Mouse (Mus musculus): ENCODE data around the gene Pold1. TPM values are rescaled to one million over a fixed set of nuclear protein-coding genes. Genes with fewer than 3 reads are reported as not detected.

Gene Pold1
- polyA plus RNA-seq, 2 experiments = 37.5 to 46.7 TPM

GRCm38 (mm10) chr7:44586930-44587329 is 38.3 kb upstream of the Pold1 start:
- no peak overlapping the region for H3K9ac ChIP-seq (replicated peaks)
- DNase-seq (ENCODE audit: low read depth in 3 of 3, low spot score in 3 of 3) (no peak), ATAC-seq (ENCODE audit: insufficient read depth) (no peak)
- no peak overlapping the region for H3K4me3 ChIP-seq (ENCODE audit: insufficient read depth in 1 of 2, low read depth in 2 of 2, low read length in 2 of 2)
- no peaks in the 10 kb centered on the region for H3K36me3 ChIP-seq (replicated peaks; ENCODE audit: control insufficient read depth, insufficient read depth, low read depth)
- H3K9me3 ChIP-seq (ENCODE audit: control insufficient read depth, low read length) = no peaks in the 10 kb centered on the region
- WGBS (ENCODE audit: insufficient replicate concordance) = under 1% methylated on average over 18 of the region's 18 CpGs
- peaks cover 69% of the 10 kb centered on the region for H3K27me3 ChIP-seq (ENCODE audit: control insufficient read depth, insufficient read depth, low read length)
- peaks cover 0 to 1% of the 10 kb centered on the region in 2 experiments; a peak in 1 of 4 replicates for H3K4me1 ChIP-seq (replicated peaks; ENCODE audit: control insufficient read depth in 2 of 2, insufficient read depth in 2 of 2, low read length in 1 of 2)
- H3K27ac ChIP-seq = no peak overlapping the region
- TF ChIP-seq CTCF (IDR thresholded peaks at IDR 0.05; ENCODE audit: low read depth) (no peak), EP300 (IDR thresholded peaks at IDR 0.05; ENCODE audit: low read depth) (no peak)
- no peak overlapping the region for H3K4me2 ChIP-seq (ENCODE audit: low read depth)

- Histone ChIP-seq H3K27ac (no peak overlapping the region), H3K9me3 (ENCODE audit: control insufficient read depth, low read length) (no peaks in the 10 kb centered on the region), H3K27me3 (ENCODE audit: control insufficient read depth, insufficient read depth, low read length) (peaks cover 65% of the 10 kb centered on the region), H3K4me2 (ENCODE audit: low read depth) (no peak overlapping the region), H3K4me1 (replicated peaks; ENCODE audit: control insufficient read depth in 2 of 2, insufficient read depth in 2 of 2, low read length in 1 of 2) (peaks cover 0 to 1% of the 10 kb centered on the region in 2 experiments; a peak in 1 of 4 replicates), H3K4me3 (ENCODE audit: insufficient read depth in 1 of 2, low read depth in 2 of 2, low read length in 2 of 2) (no peak overlapping the region), H3K36me3 (replicated peaks; ENCODE audit: control insufficient read depth, insufficient read depth, low read depth) (no peaks in the 10 kb centered on the region), H3K9ac (replicated peaks) (no peak overlapping the region)
- 9% methylated on average over 19 of the region's 19 CpGs for WGBS (ENCODE audit: insufficient replicate concordance)
- TF ChIP-seq CTCF (IDR thresholded peaks at IDR 0.05; ENCODE audit: low read depth) (no peak), EP300 (IDR thresholded peaks at IDR 0.05; ENCODE audit: low read depth) (no peak)
- no peak for ATAC-seq (ENCODE audit: insufficient read depth)
- no peak for DNase-seq (ENCODE audit: low read depth in 3 of 3, low spot score in 3 of 3)
These were observed 37.9 kb upstream of the Pold1 start for GRCm38 (mm10) chr7:44586518-44586917.

DNA sequence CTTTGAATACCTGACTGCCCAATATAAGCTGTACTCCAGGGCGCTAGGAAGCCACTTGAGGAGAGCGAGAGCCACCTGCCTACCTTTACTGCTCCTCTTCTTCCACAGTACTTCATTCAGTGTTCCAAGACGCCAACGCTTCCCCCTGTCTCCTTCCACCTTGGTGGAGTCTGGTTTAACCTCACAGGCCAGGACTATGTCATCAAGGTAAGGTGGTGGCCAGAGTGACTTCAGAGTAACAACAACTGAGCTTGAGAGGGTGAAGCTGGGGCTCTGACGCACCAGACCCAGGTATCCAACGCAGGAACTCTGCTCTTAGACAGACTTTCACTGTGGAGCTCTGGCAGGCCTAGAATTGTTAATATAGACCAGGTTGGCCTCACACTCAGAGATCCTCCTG is 37.0 kb upstream of the Pold1 start:
- peaks cover 56% of the 10 kb centered on the region for H3K27me3 ChIP-seq (ENCODE audit: control insufficient read depth, insufficient read depth, low read length)
- H3K4me1 ChIP-seq (replicated peaks; ENCODE audit: control insufficient read depth in 2 of 2, insufficient read depth in 2 of 2, low read length in 1 of 2) = peaks cover 0 to 1% of the 10 kb centered on the region in 2 experiments; a peak in 1 of 4 replicates
- ATAC-seq (ENCODE audit: insufficient read depth) (no peak), DNase-seq (ENCODE audit: low read depth in 3 of 3, low spot score in 3 of 3) (no peak)
- 73% methylated on average over 6 of the region's 6 CpGs for WGBS (ENCODE audit: insufficient replicate concordance)
- no peak overlapping the region for H3K4me3 ChIP-seq (ENCODE audit: insufficient read depth in 1 of 2, low read depth in 2 of 2, low read length in 2 of 2)
- no peak overlapping the region for H3K4me2 ChIP-seq (ENCODE audit: low read depth)
- H3K27ac ChIP-seq = no peak overlapping the region
- H3K9me3 ChIP-seq (ENCODE audit: control insufficient read depth, low read length) = no peaks in the 10 kb centered on the region
- H3K9ac ChIP-seq (replicated peaks) = no peak overlapping the region
- no peak for TF ChIP-seq CTCF (IDR thresholded peaks at IDR 0.05; ENCODE audit: low read depth)
- TF ChIP-seq EP300 (IDR thresholded peaks at IDR 0.05; ENCODE audit: low read depth) = no peak
- no peaks in the 10 kb centered on the region for H3K36me3 ChIP-seq (replicated peaks; ENCODE audit: control insufficient read depth, insufficient read depth, low read depth)

GRCm38 (mm10) chr7:44584921-44585320 is 36.3 kb upstream of the Pold1 start:
- H3K27ac ChIP-seq = no peak overlapping the region
- TF ChIP-seq CTCF (IDR thresholded peaks at IDR 0.05; ENCODE audit: low read depth) = no peak
- no peak for DNase-seq (ENCODE audit: low read depth in 3 of 3, low spot score in 3 of 3)
- no peak for ATAC-seq (ENCODE audit: insufficient read depth)
- H3K9ac ChIP-seq (replicated peaks) = no peak overlapping the region
- H3K4me2 ChIP-seq (ENCODE audit: low read depth) = no peak overlapping the region
- H3K4me1 ChIP-seq (replicated peaks; ENCODE audit: control insufficient read depth in 2 of 2, insufficient read depth in 2 of 2, low read length in 1 of 2) = no peaks in the 10 kb centered on the region; a peak in 1 of 4 replicates
- H3K27me3 ChIP-seq (ENCODE audit: control insufficient read depth, insufficient read depth, low read length) = peaks cover 49% of the 10 kb centered on the region
- no peaks in the 10 kb centered on the region for H3K9me3 ChIP-seq (ENCODE audit: control insufficient read depth, low read length)
- no peak overlapping the region for H3K4me3 ChIP-seq (ENCODE audit: insufficient read depth in 1 of 2, low read depth in 2 of 2, low read length in 2 of 2)
- 56% methylated on average over 6 of the region's 6 CpGs for WGBS (ENCODE audit: insufficient replicate concordance)
- H3K36me3 ChIP-seq (replicated peaks; ENCODE audit: control insufficient read depth, insufficient read depth, low read depth) = no peaks in the 10 kb centered on the region

DNA sequence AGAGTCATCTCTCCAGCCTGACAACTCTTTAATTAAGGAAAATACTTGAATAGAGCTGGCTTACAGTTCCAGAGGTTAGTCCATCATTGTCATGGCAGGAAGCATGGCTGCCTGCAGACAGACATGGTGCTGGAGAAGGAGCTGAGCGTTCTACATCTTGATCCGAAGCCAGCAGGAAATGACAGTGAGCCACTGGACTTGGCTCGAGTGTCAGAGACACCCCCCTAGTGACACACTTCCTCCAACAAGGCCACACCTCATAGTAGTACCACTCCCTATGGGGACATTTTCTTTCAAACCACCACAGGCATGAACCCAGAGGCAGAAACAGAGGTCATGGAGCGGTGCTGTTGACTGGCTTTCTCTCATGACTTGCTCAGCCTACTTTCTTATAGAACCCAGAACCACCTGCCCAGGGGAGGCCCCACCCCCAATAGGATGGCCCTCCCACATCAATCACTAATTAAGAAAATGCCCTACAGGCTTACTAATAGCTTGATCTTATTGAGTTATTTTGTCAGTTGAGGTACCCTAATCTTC is 35.7 kb upstream of the Pold1 start:
- Histone ChIP-seq H3K4me2 (ENCODE audit: low read depth) (no peak overlapping the region), H3K4me1 (replicated peaks; ENCODE audit: control insufficient read depth in 2 of 2, insufficient read depth in 2 of 2, low read length in 1 of 2) (no peaks in the 10 kb centered on the region; a peak in 1 of 4 replicates), H3K36me3 (replicated peaks; ENCODE audit: control insufficient read depth, insufficient read depth, low read depth) (no peaks in the 10 kb centered on the region), H3K27ac (no peak overlapping the region), H3K9me3 (ENCODE audit: control insufficient read depth, low read length) (no peaks in the 10 kb centered on the region), H3K4me3 (ENCODE audit: insufficient read depth in 1 of 2, low read depth in 2 of 2, low read length in 2 of 2) (no peak overlapping the region), H3K27me3 (ENCODE audit: control insufficient read depth, insufficient read depth, low read length) (peaks cover 43% of the 10 kb centered on the region), H3K9ac (replicated peaks) (no peak overlapping the region)
- TF ChIP-seq CTCF (IDR thresholded peaks at IDR 0.05; ENCODE audit: low read depth) (no peak), EP300 (IDR thresholded peaks at IDR 0.05; ENCODE audit: low read depth) (no peak)
- DNase-seq (ENCODE audit: low read depth in 3 of 3, low spot score in 3 of 3) = no peak
- 44% methylated on average over 4 of the region's 4 CpGs for WGBS (ENCODE audit: insufficient replicate concordance)
- ATAC-seq (ENCODE audit: insufficient read depth) = no peak
